Mouse (Mus musculus): ENCODE measurements at regions not wholly inside any gene's neighbourhood (a gene's known extent, or its start where the extent isn't known, plus 50 kb on each side); places are given as distances from the start of the nearest gene placed in this dataset.

DNA sequence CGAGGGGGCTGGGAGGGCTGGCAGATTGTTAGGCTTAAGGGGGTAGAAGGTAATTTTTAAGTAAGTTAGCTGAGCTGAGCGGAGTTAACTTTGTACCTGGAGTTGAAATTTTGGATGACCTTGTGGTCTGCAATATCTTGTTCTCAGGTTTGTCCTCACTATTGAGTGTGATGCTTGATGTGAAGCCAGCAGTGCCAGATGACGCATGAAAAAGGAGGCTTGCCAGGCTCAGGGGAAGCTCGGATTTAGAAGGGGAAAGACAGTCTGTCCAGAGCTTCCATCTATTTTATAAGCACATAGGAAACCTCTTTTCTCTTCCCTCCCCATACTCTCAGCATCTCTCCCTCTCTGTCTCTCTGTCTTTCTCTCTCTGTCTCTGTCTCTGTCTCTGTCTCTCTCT, 115.3 kb upstream of the Fmo9 start:
- TF ChIP-seq CTCF (IDR thresholded peaks at IDR 0.05; ENCODE audit: borderline replicate concordance, insufficient read depth, low read length) (no peak), POLR2A (IDR thresholded peaks at IDR 0.05; ENCODE audit: low read depth, low read length) (no peak)

All from embryonic fibroblast, embryonic 13.5 days (primary cell).